Mouse (Mus musculus) C2C12 (cell line): ENCODE measurements around the gene Frmd5.

Experiments used
- CEBPB ChIP-seq: IDR thresholded peaks from one replicate; pipeline ENCODE4 v1.6.1; 2011; ENCODE audit warnings: low read depth, mild to moderate bottlenecking, control low read depth, moderate library complexity
- CTCF ChIP-seq: IDR thresholded peaks from one replicate; pipeline ENCODE4 v1.5.1; 2011; ENCODE audit not compliant: control insufficient read depth, insufficient read depth, insufficient read length
- MAX ChIP-seq: IDR thresholded peaks from one replicate; pipeline ENCODE4 v1.6.1; 2011; ENCODE audit warnings: mild to moderate bottlenecking, control low read depth
- MYOD1 ChIP-seq: IDR thresholded peaks from one replicate; pipeline ENCODE4 v1.6.1; 2011; ENCODE audit warnings: low read depth; ENCODE audit not compliant: control insufficient read depth, insufficient read length
- MYOG ChIP-seq: IDR thresholded peaks from one replicate; pipeline ENCODE4 v1.6.1; 2011; ENCODE audit not compliant: control insufficient read depth, insufficient read length; ENCODE audit errors: extremely low read depth
- USF1 ChIP-seq: IDR thresholded peaks from one replicate; pipeline ENCODE4 v1.6.1; 2011; ENCODE audit warnings: low read depth, mild to moderate bottlenecking, control low read depth, moderate library complexity

- TF ChIP-seq MYOG (no peak), CTCF (no peak), MYOD1 (no peak), CEBPB (no peak), MAX (no peak), USF1 (no peak)
Measured at GRCm38 (mm10) chr2:121602397-121602796, 204.5 kb downstream of the Frmd5 start.
